Mouse (Mus musculus): ENCODE data around the gene Bhmt2.

Bhmt2 gene

GRCm38 (mm10) chr13:93674131-93674561 lies at the start of gene Bhmt2, which contains the start of gene Dmgdh:
Gene Bhmt2, minus strand, starts transcription at chr13:93674302.
Gene Dmgdh, plus strand, starts transcription at chr13:93674433.
- DNase-seq (ENCODE audit: low read depth, low spot score): no peak

GRCm38 (mm10) chr13:93723455-93723854 lies 49.4 kb upstream of the Bhmt2 start:
- DNase-seq (ENCODE audit: low read depth, low spot score): no peak

- DNase-seq (ENCODE audit: low read depth, low spot score): no peak
These were observed 47.8 kb upstream of the Bhmt2 start for GRCm38 (mm10) chr13:93721916-93722315.

- DNase-seq (ENCODE audit: low read depth, low spot score): peak; percentile 49
These were observed 44.8 kb upstream of the Bhmt2 start for GRCm38 (mm10) chr13:93718948-93719347.

GRCm38 (mm10) chr13:93717113-93717512 lies 43.0 kb upstream of the Bhmt2 start:
- no peak for DNase-seq (ENCODE audit: low read depth, low spot score)

- no peak for DNase-seq (ENCODE audit: low read depth, low spot score)
These were observed 39.7 kb upstream of the Bhmt2 start for GRCm38 (mm10) chr13:93713826-93714225.

- no peak for DNase-seq (ENCODE audit: low read depth, low spot score)
These were observed 38.3 kb upstream of the Bhmt2 start for GRCm38 (mm10) chr13:93712362-93712761.

GRCm38 (mm10) chr13:93711226-93711625 lies 37.1 kb upstream of the Bhmt2 start:
- no peak for DNase-seq (ENCODE audit: low read depth, low spot score)

GRCm38 (mm10) chr13:93710325-93710724 lies 36.2 kb upstream of the Bhmt2 start:
- DNase-seq (ENCODE audit: low read depth, low spot score): no peak

GRCm38 (mm10) chr13:93707271-93707670 lies 33.2 kb upstream of the Bhmt2 start:
- no peak for DNase-seq (ENCODE audit: low read depth, low spot score)

- no peak for DNase-seq (ENCODE audit: low read depth, low spot score)
These were observed 31.6 kb upstream of the Bhmt2 start for GRCm38 (mm10) chr13:93705697-93706096.

- no peak for DNase-seq (ENCODE audit: low read depth, low spot score)
These were observed 24.8 kb upstream of the Bhmt2 start for GRCm38 (mm10) chr13:93698866-93699265.

- no peak for DNase-seq (ENCODE audit: low read depth, low spot score)
These were observed 16.7 kb upstream of the Bhmt2 start for GRCm38 (mm10) chr13:93690821-93691220.

- no peak for DNase-seq (ENCODE audit: low read depth, low spot score)
These were observed 15.5 kb upstream of the Bhmt2 start for GRCm38 (mm10) chr13:93689566-93689965.

- no peak for DNase-seq (ENCODE audit: low read depth, low spot score)
These were observed 13.2 kb upstream of the Bhmt2 start for GRCm38 (mm10) chr13:93687321-93687720.

- no peak for DNase-seq (ENCODE audit: low read depth, low spot score)
These were observed 11.1 kb upstream of the Bhmt2 start for GRCm38 (mm10) chr13:93685226-93685625.

GRCm38 (mm10) chr13:93683336-93683735 lies 9.2 kb upstream of the Bhmt2 start:
- no peak for DNase-seq (ENCODE audit: low read depth, low spot score)

- no peak for DNase-seq (ENCODE audit: low read depth, low spot score)
These were observed 2.8 kb upstream of the Bhmt2 start for GRCm38 (mm10) chr13:93676864-93677263.

GRCm38 (mm10) chr13:93673296-93673695 lies 806 bp downstream of the Bhmt2 start:
- no peak for DNase-seq (ENCODE audit: low read depth, low spot score)

- DNase-seq (ENCODE audit: low read depth, low spot score): no peak
These were observed 1.7 kb downstream of the Bhmt2 start for GRCm38 (mm10) chr13:93672371-93672770.

- DNase-seq (ENCODE audit: low read depth, low spot score): no peak
These were observed 6.5 kb downstream of the Bhmt2 start for GRCm38 (mm10) chr13:93667586-93667985.

- DNase-seq (ENCODE audit: low read depth, low spot score): no peak
These were observed 16.2 kb downstream of the Bhmt2 start for GRCm38 (mm10) chr13:93657941-93658340.

GRCm38 (mm10) chr13:93653382-93653781 lies 20.7 kb downstream of the Bhmt2 start:
- no peak for DNase-seq (ENCODE audit: low read depth, low spot score)

GRCm38 (mm10) chr13:93648387-93649130 lies 25.5 kb downstream of the Bhmt2 start:
- DNase-seq (ENCODE audit: low read depth, low spot score): no peak
